23 mouse cellular contexts compared by ENCODE assay signal in the genomic region with DNA sequence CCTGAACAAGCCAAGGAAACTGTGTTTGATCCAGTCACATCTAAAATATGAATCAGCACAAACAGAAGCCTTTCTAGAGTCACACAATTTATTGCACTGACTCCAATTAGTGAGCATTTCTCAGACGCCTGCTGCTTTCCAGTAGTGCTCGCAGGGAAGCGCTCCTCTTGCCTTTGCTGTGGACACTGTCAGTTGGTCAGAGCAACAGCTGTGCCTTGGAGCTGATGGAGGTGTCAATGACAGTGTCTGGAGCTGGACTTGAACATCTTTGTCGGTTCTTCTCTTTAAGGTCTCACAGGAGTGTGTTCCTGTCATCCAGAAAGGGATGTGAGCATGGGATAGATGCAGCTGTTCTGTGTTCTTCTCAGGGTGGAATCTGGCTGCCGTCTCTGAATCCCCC.
"Had no signal": no experiment of that assay in that cellular context is flagged by ENCODE, and none has a peak within 500 bp of the region (broad histone marks: within the 10 kb centered on the region; RNA-seq: fewer than 3 reads in every experiment).

No protein-coding gene starts in this region.

- H3K9me3 ChIP-seq: kidney, embryonic 15.5 days; limb, embryonic 12.5 days; limb, embryonic 15.5 days; midbrain, embryonic 12.5 days; midbrain, embryonic 15.5 days; neural tube, embryonic 13.5 days had no signal

- H3K9ac ChIP-seq: kidney, embryonic 15.5 days; limb, embryonic 12.5 days; limb, embryonic 15.5 days; liver, embryonic 14.5 days; liver, postnatal 0 days; midbrain, embryonic 12.5 days; midbrain, embryonic 15.5 days; neural tube, embryonic 13.5 days had no signal

- H3K27ac ChIP-seq: kidney, embryonic 15.5 days; limb, embryonic 12.5 days; limb, embryonic 15.5 days; liver, embryonic 14.5 days; macrophage; midbrain, embryonic 12.5 days; midbrain, embryonic 15.5 days; neural tube, embryonic 13.5 days; stomach, postnatal 0 days had no signal

- DNase-seq: kidney, adult 8-10 months; kidney, postnatal 10 days; kidney, postnatal 36 days; layer of hippocampus, postnatal 36 days; left cerebral cortex, postnatal 4 days; liver, postnatal 0 days; right cerebral cortex, adult 18-20 months; right cerebral cortex, postnatal 14 days; right cerebral cortex, postnatal 4 days; thymus, adult 2 months; thymus, postnatal 14 days; thymus, postnatal 4 days had no signal

- ATAC-seq: intestine, embryonic 16.5 days; liver, postnatal 0 days; midbrain, embryonic 15.5 days had no signal

- H3K27me3 ChIP-seq: limb, embryonic 12.5 days; limb, embryonic 15.5 days; midbrain, embryonic 12.5 days; midbrain, embryonic 15.5 days; neural tube, embryonic 13.5 days had no signal

- H3K4me2 ChIP-seq: kidney, embryonic 15.5 days; limb, embryonic 12.5 days; limb, embryonic 15.5 days; liver, embryonic 11.5 days; midbrain, embryonic 12.5 days; midbrain, embryonic 15.5 days; neural tube, embryonic 13.5 days had no signal

- H3K4me3 ChIP-seq: kidney, embryonic 15.5 days; limb, embryonic 12.5 days; limb, embryonic 15.5 days; midbrain, embryonic 12.5 days; midbrain, embryonic 15.5 days; neural tube, embryonic 13.5 days had no signal

- H3K36me3 ChIP-seq: kidney, embryonic 15.5 days; limb, embryonic 12.5 days; limb, embryonic 15.5 days; midbrain, embryonic 12.5 days; midbrain, embryonic 15.5 days; neural tube, embryonic 13.5 days had no signal
